Mouse (Mus musculus) midbrain, embryonic 16.5 days (tissue): ENCODE data around the gene Adar. TPM values are rescaled to one million over a fixed set of nuclear protein-coding genes. Genes with fewer than 3 reads are reported as not detected.
"Not testable (repeated sequence)": the region's sequence is repeated elsewhere in the genome, so short reads cannot be mapped to it uniquely, and the experiment has no call there.

Source experiments
- ATAC-seq: fragments of 200-750 bp; cut with Nextera tagmentation; 2 replicates; pipeline ENCODE4 v1.8.0; 2017; ENCODE audit warnings: moderate TSS enrichment
- H3K27ac ChIP-seq: fragments of 300-500 bp; sonication (generic); 2 replicates; pipeline ENCODE4 v1.5.1; 2014; ENCODE audit warnings: mild to moderate bottlenecking, low read length, mixed read lengths
- H3K27me3 ChIP-seq: fragments of 300-500 bp; sonication (generic); 2 replicates; pipeline ENCODE4 v1.6.1; 2014; ENCODE audit warnings: low read depth, low read length, mixed read lengths; ENCODE audit not compliant: control insufficient read depth, insufficient read depth
- H3K36me3 ChIP-seq: fragments of 300-500 bp; sonication (generic); 2 replicates; pipeline ENCODE4 v1.6.1; 2014; ENCODE audit warnings: mild to moderate bottlenecking, low read length, moderate library complexity, mixed read lengths; ENCODE audit not compliant: control insufficient read depth, insufficient read depth
- H3K4me1 ChIP-seq: fragments of 300-500 bp; sonication (generic); 2 replicates; pipeline ENCODE4 v1.6.1; 2014; ENCODE audit warnings: mild to moderate bottlenecking, low read length, mixed read lengths; ENCODE audit not compliant: control insufficient read depth, insufficient read depth
- H3K4me2 ChIP-seq: fragments of 300-500 bp; sonication (generic); 2 replicates; pipeline ENCODE4 v1.6.1; 2014; ENCODE audit warnings: mild to moderate bottlenecking, low read length, mixed read lengths
- H3K4me3 ChIP-seq: fragments of 300-500 bp; sonication (generic); 2 replicates; pipeline ENCODE4 v1.5.1; 2014; ENCODE audit warnings: low read depth, mild to moderate bottlenecking, low read length, moderate library complexity, mixed read lengths
- H3K9ac ChIP-seq: fragments of 300-500 bp; sonication (generic); 2 replicates; pipeline ENCODE4 v1.6.1; 2014; ENCODE audit warnings: low read depth, low read length, mixed read lengths
- H3K9me3 ChIP-seq: fragments of 300-500 bp; sonication (generic); replicated peaks from 2 replicates; pipeline ENCODE4 v1.6.1; 2014; ENCODE audit warnings: mild to moderate bottlenecking, low read length, mixed read lengths; ENCODE audit not compliant: control insufficient read depth, poor library complexity, severe bottlenecking
- WGBS: fragments of 180-500 bp; shearing (Covaris S2); extraction: QIAGEN DNeasy Blood & Tissue Kit; methylation state at CpG from one replicate; pipeline ENCODE4 v1.1.7; 2014; 5-methylcytosine and 5-hydroxymethylcytosine counted together
- polyA plus RNA-seq: library from polyadenylated mRNA; unstranded; fragments of >200 nt; fragmentation: Nextera tagmentation; extraction: Ambion mirVana; gene quantifications from 2 replicates; pipeline ENCODE4 v1.2.1, GENCODE M21; 2015

The Adar gene
- polyA plus RNA-seq, 1 experiment from 2014 or later = 35.7 TPM

GRCm38 (mm10) chr3:89799476-89799875, 84.7 kb downstream of the Adar start:
- H3K4me3 ChIP-seq = no peak overlapping the region
- 5% methylated on average over 13 of the region's 13 CpGs for WGBS
- H3K27me3 ChIP-seq = no peaks in the 10 kb centered on the region
- ATAC-seq = no peak
- H3K4me1 ChIP-seq = no peaks in the 10 kb centered on the region
- no peak overlapping the region for H3K9ac ChIP-seq
- H3K27ac ChIP-seq = no peak overlapping the region
- H3K4me2 ChIP-seq = peak overlapping the region; percentile 14; the same call in 1 of the 2 replicates
- no peaks in the 10 kb centered on the region for H3K9me3 ChIP-seq
- H3K36me3 ChIP-seq = no peaks in the 10 kb centered on the region

- H3K4me2 ChIP-seq, H3K9me3 ChIP-seq, H3K4me1 ChIP-seq, H3K4me3 ChIP-seq, H3K27me3 ChIP-seq, ATAC-seq, H3K36me3 ChIP-seq, H3K9ac ChIP-seq, H3K27ac ChIP-seq: not testable (repeated sequence)
- 39% methylated on average over 3 of the region's 3 CpGs for WGBS
Observed at GRCm38 (mm10) chr3:89800078-89800477, 85.3 kb downstream of the Adar start.

DNA sequence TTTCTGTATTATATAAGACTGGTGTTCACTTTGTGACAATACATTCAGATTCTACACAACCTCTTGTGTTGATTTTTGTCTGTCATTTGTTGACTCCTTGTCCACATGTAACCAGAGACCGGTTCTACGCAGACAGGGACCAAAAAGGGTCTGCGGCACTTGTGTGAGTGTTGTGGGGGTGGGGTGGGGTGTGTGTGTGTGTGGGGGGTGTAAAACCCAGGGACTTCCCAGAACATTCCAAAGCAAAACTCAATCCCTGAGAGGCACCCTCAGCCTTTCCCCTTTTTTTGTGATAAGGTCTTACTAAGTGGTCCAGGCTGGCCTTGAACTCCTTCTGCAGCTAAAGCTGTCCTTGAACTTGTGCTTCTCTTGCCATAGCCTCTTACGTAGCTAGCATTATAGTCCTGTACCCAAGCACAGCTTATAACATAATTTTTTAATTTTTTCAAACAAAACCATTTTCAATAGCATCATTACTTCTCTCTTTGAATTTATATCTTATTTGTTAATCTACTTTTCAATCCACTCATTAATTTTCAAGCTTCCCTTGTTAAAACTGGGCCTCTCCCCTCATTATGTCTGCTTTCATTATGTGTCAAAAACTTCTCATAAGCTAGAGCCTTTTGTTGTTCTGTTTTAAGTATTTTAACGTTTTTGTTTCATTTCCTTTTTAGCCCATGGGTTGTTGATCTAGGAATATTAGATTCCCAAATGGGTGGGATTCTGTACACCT, 86.1 kb downstream of the Adar start:
- Histone ChIP-seq H3K4me3 (no peak overlapping the region), H3K27me3 (no peaks in the 10 kb centered on the region), H3K27ac (no peak overlapping the region), H3K4me1 (no peaks in the 10 kb centered on the region), H3K36me3 (no peaks in the 10 kb centered on the region), H3K4me2 (no peak overlapping the region), H3K9me3 (no peaks in the 10 kb centered on the region), H3K9ac (no peak overlapping the region)
- 73% methylated on average over 5 of the region's 5 CpGs for WGBS
- ATAC-seq = no peak

- Histone ChIP-seq H3K4me2 (no peak overlapping the region), H3K36me3 (no peaks in the 10 kb centered on the region), H3K4me1 (no peaks in the 10 kb centered on the region), H3K27me3 (no peaks in the 10 kb centered on the region), H3K9ac (no peak overlapping the region), H3K27ac (no peak overlapping the region), H3K4me3 (no peak overlapping the region), H3K9me3 (no peaks in the 10 kb centered on the region; the same call in 1 of the 2 replicates)
- WGBS = 58% methylated on average over 3 of the region's 3 CpGs
- no peak for ATAC-seq
Observed at GRCm38 (mm10) chr3:89801507-89801847, 86.7 kb downstream of the Adar start.

GRCm38 (mm10) chr3:89802876-89803275, 88.1 kb downstream of the Adar start:
- no peaks in the 10 kb centered on the region for H3K27me3 ChIP-seq
- 66% methylated on average over 14 of the region's 15 CpGs for WGBS
- no peaks in the 10 kb centered on the region; the same call in 1 of the 2 replicates for H3K9me3 ChIP-seq
- no peak overlapping the region for H3K27ac ChIP-seq
- no peaks in the 10 kb centered on the region for H3K36me3 ChIP-seq
- H3K4me1 ChIP-seq = no peaks in the 10 kb centered on the region
- ATAC-seq = no peak
- H3K9ac ChIP-seq = no peak overlapping the region
- H3K4me3 ChIP-seq = no peak overlapping the region
- no peak overlapping the region for H3K4me2 ChIP-seq

Other genes with a start within 250 kb of the Adar start
- gene Kcnn3, start 194.9 kb upstream of the Adar start, polyA plus RNA-seq = 9.2 and 10.0 TPM in 2 replicates
- gene Chrnb2, start 49.6 kb downstream of the Adar start, polyA plus RNA-seq = 31.5 and 33.6 TPM in 2 replicates
- gene Ube2q1, start 58.6 kb downstream of the Adar start, polyA plus RNA-seq = 10.7 and 10.9 TPM in 2 replicates
- 1.3 and 1.4 TPM in 2 replicates for gene She, start 116.3 kb downstream of the Adar start, polyA plus RNA-seq
- 0.75 and 0.78 TPM in 2 replicates for gene Il6ra, start 198.2 kb downstream of the Adar start, polyA plus RNA-seq
- 12.5 and 13.9 TPM in 2 replicates for gene Atp8b2, start 248.5 kb downstream of the Adar start, polyA plus RNA-seq